Mouse (Mus musculus) liver, postnatal 0 days (tissue): Measurements from ENCODE around the gene Cyb561.

Experiments used
- CTCF ChIP-seq: sonication (generic); IDR thresholded peaks from 2 replicates; pipeline ENCODE4 v1.5.1; 2016; ENCODE audit warnings: antibody characterized with exemption, low read depth
- EP300 ChIP-seq: IDR thresholded peaks from 2 replicates; pipeline ENCODE4 v1.6.1; 2016; ENCODE audit warnings: antibody characterized with exemption, low read depth, mild to moderate bottlenecking

- TF ChIP-seq CTCF (no peak), EP300 (no peak)
These were observed 43.5 kb downstream of the Cyb561 start for GRCm38 (mm10) chr11:105909617-105910016.
